Mouse (Mus musculus): Measurements from ENCODE around the gene Zfp740. TPM values are rescaled to one million over a fixed set of nuclear protein-coding genes. Genes with fewer than 3 reads are reported as not detected.
"Not testable (repeated sequence)": the region's sequence is repeated elsewhere in the genome, so short reads cannot be mapped to it uniquely, and the experiment has no call there.

Zfp740 gene
- total RNA-seq, 1 experiment from 2014 or later = 44.0 TPM

- ATAC-seq (replicated peaks in 1 of 2; ENCODE audit: insufficient read depth in 1 of 2, low FRiP score in 2 of 2, low TSS enrichment in 1 of 2, low read depth in 1 of 2, poor library complexity in 2 of 2, severe bottlenecking in 2 of 2) = no peak
Measured at GRCm38 (mm10) chr15:102215624-102216023, 12.6 kb downstream of the Zfp740 start.

GRCm38 (mm10) chr15:102216459-102217228, 13.6 kb downstream of the Zfp740 start:
- no peak for ATAC-seq (replicated peaks in 1 of 2; ENCODE audit: insufficient read depth in 1 of 2, low FRiP score in 2 of 2, low TSS enrichment in 1 of 2, low read depth in 1 of 2, poor library complexity in 2 of 2, severe bottlenecking in 2 of 2)

GRCm38 (mm10) chr15:102217325-102217724, 14.3 kb downstream of the Zfp740 start:
- ATAC-seq (replicated peaks in 1 of 2; ENCODE audit: insufficient read depth in 1 of 2, low FRiP score in 2 of 2, low TSS enrichment in 1 of 2, low read depth in 1 of 2, poor library complexity in 2 of 2, severe bottlenecking in 2 of 2) = no peak

GRCm38 (mm10) chr15:102222386-102222785, 19.3 kb downstream of the Zfp740 start:
- ATAC-seq (replicated peaks in 1 of 2; ENCODE audit: insufficient read depth in 1 of 2, low FRiP score in 2 of 2, low TSS enrichment in 1 of 2, low read depth in 1 of 2, poor library complexity in 2 of 2, severe bottlenecking in 2 of 2) = no peak

GRCm38 (mm10) chr15:102224186-102224991, 21.3 kb downstream of the Zfp740 start:
- peak; percentile 67 to 75 for ATAC-seq (replicated peaks in 1 of 2; ENCODE audit: insufficient read depth in 1 of 2, low FRiP score in 2 of 2, low TSS enrichment in 1 of 2, low read depth in 1 of 2, poor library complexity in 2 of 2, severe bottlenecking in 2 of 2)

GRCm38 (mm10) chr15:102224992-102225617, 22.1 kb downstream of the Zfp740 start:
- ATAC-seq (replicated peaks in 1 of 2; ENCODE audit: insufficient read depth in 1 of 2, low FRiP score in 2 of 2, low TSS enrichment in 1 of 2, low read depth in 1 of 2, poor library complexity in 2 of 2, severe bottlenecking in 2 of 2) = peak; percentile 79 to 86

GRCm38 (mm10) chr15:102225619-102226018, 22.6 kb downstream of the Zfp740 start:
- ATAC-seq (replicated peaks in 1 of 2; ENCODE audit: insufficient read depth in 1 of 2, low FRiP score in 2 of 2, low TSS enrichment in 1 of 2, low read depth in 1 of 2, poor library complexity in 2 of 2, severe bottlenecking in 2 of 2) = not testable (repeated sequence)

GRCm38 (mm10) chr15:102230408-102231321, 27.6 kb downstream of the Zfp740 start:
- ATAC-seq (replicated peaks in 1 of 2; ENCODE audit: insufficient read depth in 1 of 2, low FRiP score in 2 of 2, low TSS enrichment in 1 of 2, low read depth in 1 of 2, poor library complexity in 2 of 2, severe bottlenecking in 2 of 2) = peak in 1 of 2 experiments; percentile 26; a peak in 1 of 4 replicates

GRCm38 (mm10) chr15:102231748-102232147, 28.7 kb downstream of the Zfp740 start, which contains the start of gene Itgb7:
Gene Itgb7 (minus strand): TSS chr15:102231944.
- peak; percentile 44 to 55 for ATAC-seq (replicated peaks in 1 of 2; ENCODE audit: insufficient read depth in 1 of 2, low FRiP score in 2 of 2, low TSS enrichment in 1 of 2, low read depth in 1 of 2, poor library complexity in 2 of 2, severe bottlenecking in 2 of 2)

- no peak for ATAC-seq (replicated peaks in 1 of 2; ENCODE audit: insufficient read depth in 1 of 2, low FRiP score in 2 of 2, low TSS enrichment in 1 of 2, low read depth in 1 of 2, poor library complexity in 2 of 2, severe bottlenecking in 2 of 2)
Measured at GRCm38 (mm10) chr15:102232764-102233163, 29.7 kb downstream of the Zfp740 start.

GRCm38 (mm10) chr15:102233896-102234295, 30.8 kb downstream of the Zfp740 start:
- ATAC-seq (replicated peaks in 1 of 2; ENCODE audit: insufficient read depth in 1 of 2, low FRiP score in 2 of 2, low TSS enrichment in 1 of 2, low read depth in 1 of 2, poor library complexity in 2 of 2, severe bottlenecking in 2 of 2) = peak; percentile 52 to 62; a peak in 2 of 4 replicates

GRCm38 (mm10) chr15:102235371-102236027, 32.5 kb downstream of the Zfp740 start:
- ATAC-seq (replicated peaks in 1 of 2; ENCODE audit: insufficient read depth in 1 of 2, low FRiP score in 2 of 2, low TSS enrichment in 1 of 2, low read depth in 1 of 2, poor library complexity in 2 of 2, severe bottlenecking in 2 of 2) = no peak

- ATAC-seq (replicated peaks in 1 of 2; ENCODE audit: insufficient read depth in 1 of 2, low FRiP score in 2 of 2, low TSS enrichment in 1 of 2, low read depth in 1 of 2, poor library complexity in 2 of 2, severe bottlenecking in 2 of 2) = no peak
Measured at GRCm38 (mm10) chr15:102238543-102239259, 35.7 kb downstream of the Zfp740 start.

GRCm38 (mm10) chr15:102239260-102239590, 36.2 kb downstream of the Zfp740 start:
- ATAC-seq (replicated peaks in 1 of 2; ENCODE audit: insufficient read depth in 1 of 2, low FRiP score in 2 of 2, low TSS enrichment in 1 of 2, low read depth in 1 of 2, poor library complexity in 2 of 2, severe bottlenecking in 2 of 2) = peak in 1 of 2 experiments; percentile 49; a peak in 1 of 4 replicates

GRCm38 (mm10) chr15:102239851-102240250, 36.8 kb downstream of the Zfp740 start:
- no peak for ATAC-seq (replicated peaks in 1 of 2; ENCODE audit: insufficient read depth in 1 of 2, low FRiP score in 2 of 2, low TSS enrichment in 1 of 2, low read depth in 1 of 2, poor library complexity in 2 of 2, severe bottlenecking in 2 of 2)

- ATAC-seq (replicated peaks in 1 of 2; ENCODE audit: insufficient read depth in 1 of 2, low FRiP score in 2 of 2, low TSS enrichment in 1 of 2, low read depth in 1 of 2, poor library complexity in 2 of 2, severe bottlenecking in 2 of 2) = no peak
Measured at GRCm38 (mm10) chr15:102240607-102241006, 37.6 kb downstream of the Zfp740 start.

Measured in hematopoietic stem cell, adult 5-6 weeks (primary cell).